Mouse (Mus musculus): ENCODE measurements around the gene Dnajb6. TPM values are rescaled to one million over a fixed set of nuclear protein-coding genes. Genes with fewer than 3 reads are reported as not detected.

The Dnajb6 gene
- polyA plus RNA-seq, 1 experiment from 2014 or later, result 141 TPM

DNA sequence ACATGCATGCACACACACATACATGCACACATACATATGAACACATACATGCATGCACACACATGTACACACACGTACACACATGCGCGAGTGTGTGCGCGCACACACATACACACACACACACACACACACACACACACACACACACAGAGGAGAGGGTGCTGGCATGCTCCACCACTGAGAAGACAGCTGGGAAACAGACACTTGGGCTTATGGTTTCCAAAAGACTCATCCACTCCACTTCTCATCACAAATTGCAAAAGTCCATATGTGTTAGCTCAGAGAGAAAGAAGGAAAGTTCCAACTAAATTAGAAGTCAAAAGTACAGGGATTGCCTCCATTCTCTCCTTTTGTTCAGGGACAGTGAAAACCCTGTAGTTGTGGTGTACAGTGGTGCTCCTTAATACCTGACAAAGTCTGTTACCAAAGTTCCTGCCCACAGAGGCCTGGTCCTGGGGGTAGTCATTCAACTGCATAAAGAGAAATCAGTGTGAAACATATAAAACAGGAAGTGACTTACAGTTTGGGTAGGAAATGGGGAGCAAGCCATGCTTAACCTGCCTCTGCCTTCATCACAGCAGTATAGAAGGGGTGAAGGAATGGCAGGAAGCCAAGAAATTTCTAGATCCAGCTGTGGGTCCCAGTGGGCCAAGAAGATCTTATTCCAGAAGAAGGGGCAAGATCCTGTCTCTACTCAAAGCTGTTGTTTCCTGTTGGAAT is 81.2 kb downstream of the Dnajb6 start:
- ATAC-seq (ENCODE audit: low FRiP score, low TSS enrichment), result no peak
- H3K4me3 ChIP-seq (ENCODE audit: low read length), result no peak overlapping the region

DNA sequence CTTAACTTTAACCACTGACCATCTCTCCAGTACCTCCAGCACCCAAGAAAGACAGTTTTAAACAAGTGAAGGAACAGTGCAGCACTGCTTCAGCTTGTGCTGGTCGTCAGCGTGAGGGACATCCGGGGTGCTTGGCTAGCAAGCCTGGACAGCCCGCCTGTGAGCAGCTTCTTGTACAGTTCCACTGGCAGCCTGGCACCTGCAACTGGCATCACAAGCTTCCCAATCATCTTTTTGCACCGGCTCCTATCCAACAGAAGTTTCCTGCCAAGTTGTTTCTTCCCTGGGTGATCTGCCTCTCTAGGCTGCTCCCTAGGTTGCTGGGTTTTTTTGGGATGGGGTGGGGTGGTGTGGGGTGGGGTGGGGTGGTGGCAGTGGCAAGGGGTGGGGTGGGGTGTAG is 81.9 kb downstream of the Dnajb6 start:
- H3K9ac ChIP-seq (ENCODE audit: low read depth, low read length), result no peak overlapping the region
- 93% methylated on average over 5 of the region's 5 CpGs for whole genome bisulfite sequencing
- H3K4me1 ChIP-seq (ENCODE audit: control insufficient read depth, insufficient read depth, low read length), result no peaks in the 10 kb centered on the region
- no peak for ATAC-seq (ENCODE audit: low FRiP score, low TSS enrichment)
- H3K4me3 ChIP-seq (ENCODE audit: low read length), result no peak overlapping the region
- H3K36me3 ChIP-seq (ENCODE audit: control insufficient read depth, insufficient read depth, low read length), result no peaks in the 10 kb centered on the region
- peaks cover 3% of the 10 kb centered on the region; the same call in 1 of the 2 replicates for H3K9me3 ChIP-seq (ENCODE audit: control insufficient read depth, low read length)
- H3K4me2 ChIP-seq (replicated peaks; ENCODE audit: low read depth, low read length), result no peak overlapping the region
- no peaks in the 10 kb centered on the region for H3K27me3 ChIP-seq (ENCODE audit: control insufficient read depth, insufficient read depth, low read length)
- H3K27ac ChIP-seq (ENCODE audit: low read depth, low read length), result no peak overlapping the region

More for the DNA sequence above, 81.2 kb downstream of the Dnajb6 start:
- H3K9me3 ChIP-seq (ENCODE audit: control insufficient read depth, low read length), result peaks cover 3% of the 10 kb centered on the region; the same call in 1 of the 2 replicates
- H3K4me1 ChIP-seq (ENCODE audit: control insufficient read depth, insufficient read depth, low read length), result no peaks in the 10 kb centered on the region
- 94% methylated on average over 5 of the region's 5 CpGs for WGBS
- no peak overlapping the region for H3K9ac ChIP-seq (ENCODE audit: low read depth, low read length)
- H3K4me2 ChIP-seq (replicated peaks; ENCODE audit: low read depth, low read length), result no peak overlapping the region
- H3K27me3 ChIP-seq (ENCODE audit: control insufficient read depth, insufficient read depth, low read length), result no peaks in the 10 kb centered on the region
- H3K27ac ChIP-seq (ENCODE audit: low read depth, low read length), result no peak overlapping the region
- no peaks in the 10 kb centered on the region for H3K36me3 ChIP-seq (ENCODE audit: control insufficient read depth, insufficient read depth, low read length)

DNA sequence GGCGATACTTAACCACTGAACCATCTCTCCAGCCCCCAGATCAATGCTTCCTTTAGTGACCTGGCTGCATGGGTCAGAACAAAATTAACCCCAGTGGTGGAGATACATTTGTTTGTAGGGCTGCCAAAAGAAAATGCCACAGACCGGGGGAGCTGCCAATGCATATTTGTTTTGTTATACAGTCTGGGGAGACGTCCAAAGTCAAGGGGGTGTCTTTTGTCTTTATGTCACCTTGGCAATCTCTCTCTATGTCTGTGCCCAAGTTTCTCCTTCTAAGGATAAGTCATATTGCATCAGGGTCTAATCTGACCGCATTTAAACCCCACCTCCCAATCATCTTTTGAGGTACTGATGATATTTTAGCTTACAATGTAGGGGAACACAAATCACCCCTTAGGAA is 82.8 kb downstream of the Dnajb6 start:
- H3K4me1 ChIP-seq (ENCODE audit: control insufficient read depth, insufficient read depth, low read length), result no peaks in the 10 kb centered on the region
- 77% methylated on average over 4 of the region's 4 CpGs for WGBS

DNA sequence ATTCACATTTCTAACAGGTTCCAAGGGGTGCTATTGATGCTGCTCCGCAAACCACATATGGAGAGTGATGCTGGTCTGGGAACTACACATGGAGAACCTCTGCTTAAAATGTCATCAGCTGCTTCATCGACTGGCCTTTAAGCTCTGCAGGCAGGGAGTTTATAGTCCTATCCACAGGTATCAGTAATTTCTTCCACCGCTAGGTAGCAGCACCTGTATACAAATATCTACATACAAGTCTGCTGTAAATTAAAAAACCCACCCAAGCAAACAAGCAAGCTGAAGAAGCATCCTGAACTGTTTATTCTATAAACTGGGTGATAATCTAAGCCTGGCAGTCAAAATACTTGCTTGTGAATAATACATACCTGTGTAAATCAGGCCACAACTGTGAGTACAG is 89.3 kb downstream of the Dnajb6 start:
- Histone ChIP-seq H3K27ac (ENCODE audit: low read depth, low read length) (no peak overlapping the region), H3K4me1 (ENCODE audit: control insufficient read depth, insufficient read depth, low read length) (no peaks in the 10 kb centered on the region), H3K9me3 (ENCODE audit: control insufficient read depth, low read length) (no peaks in the 10 kb centered on the region), H3K27me3 (ENCODE audit: control insufficient read depth, insufficient read depth, low read length) (no peaks in the 10 kb centered on the region), H3K4me3 (ENCODE audit: low read length) (no peak overlapping the region), H3K9ac (ENCODE audit: low read depth, low read length) (no peak overlapping the region), H3K4me2 (replicated peaks; ENCODE audit: low read depth, low read length) (no peak overlapping the region), H3K36me3 (ENCODE audit: control insufficient read depth, insufficient read depth, low read length) (no peaks in the 10 kb centered on the region)
- ATAC-seq (ENCODE audit: low FRiP score, low TSS enrichment), result no peak
- 41% methylated on average over 3 of the region's 3 CpGs for WGBS

More for the DNA sequence above, 82.8 kb downstream of the Dnajb6 start:
- H3K27ac ChIP-seq (ENCODE audit: low read depth, low read length), result no peak overlapping the region
- no peaks in the 10 kb centered on the region for H3K27me3 ChIP-seq (ENCODE audit: control insufficient read depth, insufficient read depth, low read length)
- no peaks in the 10 kb centered on the region for H3K36me3 ChIP-seq (ENCODE audit: control insufficient read depth, insufficient read depth, low read length)
- H3K9ac ChIP-seq (ENCODE audit: low read depth, low read length), result no peak overlapping the region
- ATAC-seq (ENCODE audit: low FRiP score, low TSS enrichment), result no peak
- no peak overlapping the region for H3K4me2 ChIP-seq (replicated peaks; ENCODE audit: low read depth, low read length)
- H3K4me3 ChIP-seq (ENCODE audit: low read length), result no peak overlapping the region
- H3K9me3 ChIP-seq (ENCODE audit: control insufficient read depth, low read length), result peaks cover 3% of the 10 kb centered on the region; the same call in 1 of the 2 replicates

DNA sequence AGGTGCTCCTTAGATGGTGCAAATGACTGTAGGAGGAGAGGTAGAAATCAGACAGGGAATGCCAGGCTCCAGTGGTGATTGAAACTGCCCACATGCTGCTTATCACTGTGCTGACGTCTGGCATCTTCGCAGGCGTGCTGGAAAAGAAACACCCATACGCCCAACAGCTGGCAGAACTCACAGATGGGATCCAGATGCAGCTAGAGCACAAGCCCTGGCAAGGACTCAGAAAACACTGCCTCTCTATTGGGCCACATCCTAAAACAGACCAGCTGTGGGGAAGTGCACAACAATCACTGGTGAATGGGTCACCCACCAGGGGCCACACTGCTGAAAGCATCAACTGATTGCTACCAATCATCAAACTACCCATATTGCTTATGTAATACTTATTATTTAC is 91.3 kb downstream of the Dnajb6 start:
- Histone ChIP-seq H3K4me1 (ENCODE audit: control insufficient read depth, insufficient read depth, low read length) (no peaks in the 10 kb centered on the region), H3K4me3 (ENCODE audit: low read length) (no peak overlapping the region), H3K9ac (ENCODE audit: low read depth, low read length) (no peak overlapping the region), H3K27ac (ENCODE audit: low read depth, low read length) (no peak overlapping the region), H3K36me3 (ENCODE audit: control insufficient read depth, insufficient read depth, low read length) (no peaks in the 10 kb centered on the region), H3K9me3 (ENCODE audit: control insufficient read depth, low read length) (no peaks in the 10 kb centered on the region), H3K4me2 (replicated peaks; ENCODE audit: low read depth, low read length) (no peak overlapping the region), H3K27me3 (ENCODE audit: control insufficient read depth, insufficient read depth, low read length) (no peaks in the 10 kb centered on the region)
- ATAC-seq (ENCODE audit: low FRiP score, low TSS enrichment), result no peak
- WGBS, result 48% methylated on average over 4 of the region's 4 CpGs

DNA sequence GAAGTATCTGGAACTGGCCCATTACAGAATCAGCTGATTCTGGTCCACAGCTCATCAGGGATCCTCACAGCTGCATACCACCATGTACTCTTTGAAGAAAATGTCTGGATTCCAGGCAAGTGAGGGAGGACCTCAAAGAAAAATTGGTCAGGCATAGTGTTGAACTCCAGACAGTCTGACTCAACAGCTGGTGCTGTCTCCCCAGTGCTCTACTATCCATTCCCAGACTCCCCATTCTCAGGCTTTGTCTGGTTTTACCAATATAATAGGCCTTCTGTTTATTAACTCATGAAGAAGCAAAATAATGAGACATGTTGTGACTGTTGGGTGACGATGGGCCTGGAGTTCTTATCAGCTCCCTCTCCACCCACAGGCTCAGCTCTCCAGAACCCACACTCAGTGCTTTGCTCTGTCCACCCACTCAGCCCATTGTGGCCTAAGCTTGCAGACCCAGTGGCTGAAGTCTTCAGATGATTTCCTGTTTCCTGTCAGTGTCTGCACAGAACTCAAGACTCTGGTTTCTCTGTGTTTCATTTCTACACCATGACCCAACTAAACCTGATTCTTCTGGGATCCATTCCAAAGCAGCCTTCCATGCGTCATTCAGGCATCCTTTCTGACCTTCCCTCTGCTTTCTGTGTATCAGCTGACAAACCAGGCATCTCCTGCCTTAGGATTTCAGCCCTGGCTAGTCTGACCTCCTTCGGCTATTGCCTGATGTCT is 107.1 kb downstream of the Dnajb6 start:
- Histone ChIP-seq H3K4me3 (ENCODE audit: low read length) (no peak overlapping the region), H3K36me3 (ENCODE audit: control insufficient read depth, insufficient read depth, low read length) (no peaks in the 10 kb centered on the region), H3K9ac (ENCODE audit: low read depth, low read length) (no peak overlapping the region), H3K27me3 (ENCODE audit: control insufficient read depth, insufficient read depth, low read length) (no peaks in the 10 kb centered on the region), H3K27ac (ENCODE audit: low read depth, low read length) (no peak overlapping the region), H3K4me1 (ENCODE audit: control insufficient read depth, insufficient read depth, low read length) (no peaks in the 10 kb centered on the region), H3K9me3 (ENCODE audit: control insufficient read depth, low read length) (no peaks in the 10 kb centered on the region), H3K4me2 (replicated peaks; ENCODE audit: low read depth, low read length) (no peak overlapping the region)
- no peak for ATAC-seq (ENCODE audit: low FRiP score, low TSS enrichment)
- WGBS, result 68% methylated on average over 3 of the region's 3 CpGs

DNA sequence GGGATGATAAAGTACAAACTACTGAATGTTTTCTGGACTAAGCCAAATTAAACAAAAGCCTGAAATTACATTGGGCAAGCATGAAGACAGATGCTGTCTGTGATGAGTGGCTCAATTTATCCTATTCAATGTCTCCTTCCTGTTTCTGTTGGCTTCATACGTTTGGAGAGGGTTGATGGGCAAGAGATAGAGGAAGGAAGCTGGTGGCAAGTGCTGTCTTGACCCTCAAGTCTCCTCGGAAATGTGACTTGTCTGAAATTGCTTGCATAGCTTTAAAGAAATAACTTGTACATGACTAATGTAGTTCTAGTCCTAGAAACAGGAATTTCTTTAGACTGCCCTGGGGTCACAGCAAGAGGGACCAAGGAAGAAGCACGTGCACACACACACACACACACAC is 109.5 kb downstream of the Dnajb6 start:
- Histone ChIP-seq H3K9ac (ENCODE audit: low read depth, low read length) (no peak overlapping the region), H3K36me3 (ENCODE audit: control insufficient read depth, insufficient read depth, low read length) (no peaks in the 10 kb centered on the region), H3K4me3 (ENCODE audit: low read length) (no peak overlapping the region), H3K27me3 (ENCODE audit: control insufficient read depth, insufficient read depth, low read length) (no peaks in the 10 kb centered on the region), H3K9me3 (ENCODE audit: control insufficient read depth, low read length) (no peaks in the 10 kb centered on the region), H3K27ac (ENCODE audit: low read depth, low read length) (no peak overlapping the region), H3K4me2 (replicated peaks; ENCODE audit: low read depth, low read length) (no peak overlapping the region), H3K4me1 (ENCODE audit: control insufficient read depth, insufficient read depth, low read length) (no peaks in the 10 kb centered on the region)
- ATAC-seq (ENCODE audit: low FRiP score, low TSS enrichment), result no peak
- WGBS, result 54% methylated on average over 3 of the region's 3 CpGs

DNA sequence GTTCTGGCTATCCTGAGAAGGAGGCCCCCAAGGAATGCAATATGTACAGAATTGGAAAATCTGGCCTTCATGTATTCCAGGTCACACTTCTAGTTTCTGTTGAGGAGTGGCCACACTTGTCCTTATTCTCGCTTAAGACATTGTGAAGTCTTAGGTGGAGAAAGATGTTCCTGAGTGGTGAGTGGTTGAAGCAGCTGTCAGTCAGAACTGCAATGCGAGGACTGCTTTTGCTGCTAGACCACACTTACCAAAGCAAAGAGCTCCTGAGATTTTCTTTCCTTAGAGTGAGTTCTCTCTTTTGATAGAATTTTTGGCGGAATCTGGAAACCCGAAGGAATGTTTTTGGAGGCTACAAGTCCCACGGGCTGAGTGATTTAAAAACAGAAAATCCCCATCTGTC is 112.0 kb downstream of the Dnajb6 start:
- Histone ChIP-seq H3K36me3 (ENCODE audit: control insufficient read depth, insufficient read depth, low read length) (no peaks in the 10 kb centered on the region), H3K4me3 (ENCODE audit: low read length) (no peak overlapping the region), H3K9ac (ENCODE audit: low read depth, low read length) (no peak overlapping the region), H3K9me3 (ENCODE audit: control insufficient read depth, low read length) (no peaks in the 10 kb centered on the region), H3K27ac (ENCODE audit: low read depth, low read length) (no peak overlapping the region), H3K4me1 (ENCODE audit: control insufficient read depth, insufficient read depth, low read length) (no peaks in the 10 kb centered on the region), H3K4me2 (replicated peaks; ENCODE audit: low read depth, low read length) (no peak overlapping the region), H3K27me3 (ENCODE audit: control insufficient read depth, insufficient read depth, low read length) (no peaks in the 10 kb centered on the region)
- no peak for ATAC-seq (ENCODE audit: low FRiP score, low TSS enrichment)
- WGBS, result 79% methylated on average over 5 of the region's 5 CpGs

DNA sequence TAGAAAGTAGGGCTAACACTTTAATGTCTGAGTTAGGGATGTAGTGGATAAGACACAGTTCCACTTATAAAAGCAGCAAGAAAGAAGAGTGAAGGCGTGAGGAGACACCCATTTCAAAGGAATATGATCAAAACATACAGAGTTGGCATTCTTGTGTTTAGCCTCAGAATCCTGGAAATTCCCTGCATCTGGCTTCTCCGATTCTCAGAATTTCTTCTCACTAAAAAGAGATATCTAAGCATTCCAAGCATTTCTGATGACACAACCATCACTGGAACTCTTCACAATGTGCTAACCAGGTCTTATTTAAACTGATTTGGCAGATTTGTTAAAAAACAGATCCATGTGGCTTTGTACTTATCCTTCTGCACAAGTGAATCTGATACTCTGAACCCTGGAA is 112.6 kb downstream of the Dnajb6 start:
- H3K9ac ChIP-seq (ENCODE audit: low read depth, low read length), result no peak overlapping the region
- H3K4me3 ChIP-seq (ENCODE audit: low read length), result no peak overlapping the region
- H3K4me2 ChIP-seq (replicated peaks; ENCODE audit: low read depth, low read length), result no peak overlapping the region
- no peak overlapping the region for H3K27ac ChIP-seq (ENCODE audit: low read depth, low read length)
- H3K9me3 ChIP-seq (ENCODE audit: control insufficient read depth, low read length), result no peaks in the 10 kb centered on the region
- H3K4me1 ChIP-seq (ENCODE audit: control insufficient read depth, insufficient read depth, low read length), result no peaks in the 10 kb centered on the region
- no peaks in the 10 kb centered on the region for H3K27me3 ChIP-seq (ENCODE audit: control insufficient read depth, insufficient read depth, low read length)
- WGBS, result 80% methylated on average over 2 of the region's 2 CpGs
- H3K36me3 ChIP-seq (ENCODE audit: control insufficient read depth, insufficient read depth, low read length), result no peaks in the 10 kb centered on the region
- no peak for ATAC-seq (ENCODE audit: low FRiP score, low TSS enrichment)

Measured in kidney, embryonic 14.5 days (tissue).